Mouse (Mus musculus): ENCODE data around the gene Igf2bp1. TPM values are rescaled to one million over a fixed set of nuclear protein-coding genes. Genes with fewer than 3 reads are reported as not detected.

The Igf2bp1 gene
- total RNA-seq, 1 experiment, result 354 TPM

GRCm38 (mm10) chr11:96017941-96018351, 12.2 kb upstream of the Igf2bp1 start:
- H3K27ac ChIP-seq (ENCODE audit: insufficient read depth, low read depth, low read length, poor library complexity, severe bottlenecking), result peak overlapping the region; percentile 97
- H3K4me3 ChIP-seq (ENCODE audit: insufficient read depth in 1 of 2, low read depth in 1 of 2, low read length in 2 of 2, poor library complexity in 1 of 2, severe bottlenecking in 1 of 2), result peak overlapping the region; percentile 5 to 20; a peak in 1 of 4 replicates
- in situ Hi-C loops (cut with MboI; ENCODE audit: low sequenced_read_pairs in 2 of 2, unreplicated experiment in 2 of 2), result no loop called here
- TF ChIP-seq CHD2 (IDR thresholded peaks at IDR 0.05; ENCODE audit: low read depth, low read length) (no peak), HCFC1 (IDR thresholded peaks at IDR 0.05; ENCODE audit: borderline replicate concordance, insufficient read depth, low read length) (0 out of 2 replicates have a peak, but pooled peaks have one; percentile 26), MAFK (IDR thresholded peaks at IDR 0.05; ENCODE audit: insufficient read depth, low read depth, low read length) (0 out of 2 replicates have a peak, but pooled peaks have one; percentile 13)
- DNase-seq (ENCODE audit: low read depth, low spot score), result peak; percentile 77
- H3K9ac ChIP-seq (ENCODE audit: insufficient read depth, low read depth, low read length, poor library complexity, severe bottlenecking), result 0 out of 2 replicates have a peak overlapping the region, but pooled peaks have one; percentile 26
- peaks cover 4 to 31% of the 10 kb centered on the region in 2 experiments for H3K4me1 ChIP-seq (ENCODE audit: control insufficient read depth in 2 of 2, insufficient read depth in 2 of 2, low read length in 2 of 2, poor library complexity in 1 of 2)
- H3K9me3 ChIP-seq (ENCODE audit: control insufficient read depth, insufficient read depth, low read depth, low read length), result no peaks in the 10 kb centered on the region
- H3K36me3 ChIP-seq (ENCODE audit: control insufficient read depth, insufficient read depth, low read length, poor library complexity, severe bottlenecking), result no peaks in the 10 kb centered on the region

DNA sequence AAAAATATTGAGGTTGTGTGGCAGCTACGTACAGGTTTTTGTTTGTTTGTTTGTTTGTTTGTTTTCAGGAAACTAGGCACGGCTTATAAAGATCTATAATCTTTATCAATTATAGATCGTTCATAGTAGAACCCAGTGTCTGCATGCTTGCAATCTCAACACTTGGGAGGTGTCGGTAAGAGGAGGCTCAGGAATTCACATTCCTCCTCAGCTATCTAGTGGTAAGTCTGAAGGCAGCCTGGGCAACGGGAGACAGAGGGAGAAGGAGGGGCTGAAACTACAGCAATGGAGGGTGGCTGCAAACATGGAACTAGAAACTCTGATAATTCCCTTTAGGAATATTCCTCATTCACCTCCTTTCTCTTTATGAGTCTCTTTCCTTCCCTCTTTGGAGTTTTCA, 9.7 kb upstream of the Igf2bp1 start:
- TF ChIP-seq CHD2 (IDR thresholded peaks at IDR 0.05; ENCODE audit: low read depth, low read length) (no peak), HCFC1 (IDR thresholded peaks at IDR 0.05; ENCODE audit: borderline replicate concordance, insufficient read depth, low read length) (no peak), ZC3H11A (IDR thresholded peaks at IDR 0.05; ENCODE audit: borderline replicate concordance, low read depth, low read length) (no peak), MAFK (IDR thresholded peaks at IDR 0.05; ENCODE audit: insufficient read depth, low read depth, low read length) (no peak), ZNF384 (IDR thresholded peaks at IDR 0.05; ENCODE audit: low read depth, low read length) (no peak)
- Histone ChIP-seq H3K27ac (ENCODE audit: insufficient read depth, low read depth, low read length, poor library complexity, severe bottlenecking) (no peak overlapping the region), H3K9me3 (ENCODE audit: control insufficient read depth, insufficient read depth, low read depth, low read length) (no peaks in the 10 kb centered on the region), H3K4me3 (ENCODE audit: insufficient read depth in 1 of 2, low read depth in 1 of 2, low read length in 2 of 2, poor library complexity in 1 of 2, severe bottlenecking in 1 of 2) (no peak overlapping the region), H3K4me1 (ENCODE audit: control insufficient read depth in 2 of 2, insufficient read depth in 2 of 2, low read length in 2 of 2, poor library complexity in 1 of 2) (peaks cover 8 to 24% of the 10 kb centered on the region in 2 experiments), H3K9ac (ENCODE audit: insufficient read depth, low read depth, low read length, poor library complexity, severe bottlenecking) (no peak overlapping the region), H3K36me3 (ENCODE audit: control insufficient read depth, insufficient read depth, low read length, poor library complexity, severe bottlenecking) (no peaks in the 10 kb centered on the region)
- in situ Hi-C loops (cut with MboI; ENCODE audit: low sequenced_read_pairs in 2 of 2, unreplicated experiment in 2 of 2), result no loop called here
- DNase-seq (ENCODE audit: low read depth, low spot score), result no peak

DNA sequence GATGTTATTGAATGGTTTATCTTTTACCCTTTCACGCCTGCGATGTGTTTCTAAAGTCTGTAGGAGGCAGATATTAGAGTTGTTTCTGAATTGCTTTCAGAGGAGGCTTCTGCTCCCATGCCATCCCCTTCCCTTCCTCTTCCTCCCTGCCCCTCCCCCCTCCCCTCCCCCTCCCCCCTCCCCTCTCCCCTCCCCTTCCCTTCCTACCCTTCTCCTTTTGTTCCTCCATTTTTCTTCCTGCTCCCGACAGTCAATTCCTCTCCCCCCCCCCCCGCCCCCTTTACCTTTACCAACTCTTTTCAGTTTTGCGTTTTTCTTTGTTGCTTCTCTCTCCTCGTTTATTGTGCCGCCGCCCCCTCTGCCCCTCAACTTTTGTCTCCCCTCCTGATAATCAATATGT, 6.2 kb upstream of the Igf2bp1 start:
- peaks cover 12 to 13% of the 10 kb centered on the region in 2 experiments for H3K4me1 ChIP-seq (ENCODE audit: control insufficient read depth in 2 of 2, insufficient read depth in 2 of 2, low read length in 2 of 2, poor library complexity in 1 of 2)
- no peaks in the 10 kb centered on the region for H3K36me3 ChIP-seq (ENCODE audit: control insufficient read depth, insufficient read depth, low read length, poor library complexity, severe bottlenecking)
- DNase-seq (ENCODE audit: low read depth, low spot score), result no peak
- no peak overlapping the region for H3K4me3 ChIP-seq (ENCODE audit: insufficient read depth in 1 of 2, low read depth in 1 of 2, low read length in 2 of 2, poor library complexity in 1 of 2, severe bottlenecking in 1 of 2)
- no peak for TF ChIP-seq ZNF384 (IDR thresholded peaks at IDR 0.05; ENCODE audit: low read depth, low read length)
- no peak for TF ChIP-seq HCFC1 (IDR thresholded peaks at IDR 0.05; ENCODE audit: borderline replicate concordance, insufficient read depth, low read length)
- no peak for TF ChIP-seq MAFK (IDR thresholded peaks at IDR 0.05; ENCODE audit: insufficient read depth, low read depth, low read length)
- TF ChIP-seq CHD2 (IDR thresholded peaks at IDR 0.05; ENCODE audit: low read depth, low read length), result no peak
- TF ChIP-seq ZC3H11A (IDR thresholded peaks at IDR 0.05; ENCODE audit: borderline replicate concordance, low read depth, low read length), result no peak
- no peak overlapping the region for H3K27ac ChIP-seq (ENCODE audit: insufficient read depth, low read depth, low read length, poor library complexity, severe bottlenecking)
- no peaks in the 10 kb centered on the region for H3K9me3 ChIP-seq (ENCODE audit: control insufficient read depth, insufficient read depth, low read depth, low read length)
- in situ Hi-C loops (cut with MboI; ENCODE audit: low sequenced_read_pairs in 2 of 2, unreplicated experiment in 2 of 2), result no loop called here
- H3K9ac ChIP-seq (ENCODE audit: insufficient read depth, low read depth, low read length, poor library complexity, severe bottlenecking), result no peak overlapping the region

DNA sequence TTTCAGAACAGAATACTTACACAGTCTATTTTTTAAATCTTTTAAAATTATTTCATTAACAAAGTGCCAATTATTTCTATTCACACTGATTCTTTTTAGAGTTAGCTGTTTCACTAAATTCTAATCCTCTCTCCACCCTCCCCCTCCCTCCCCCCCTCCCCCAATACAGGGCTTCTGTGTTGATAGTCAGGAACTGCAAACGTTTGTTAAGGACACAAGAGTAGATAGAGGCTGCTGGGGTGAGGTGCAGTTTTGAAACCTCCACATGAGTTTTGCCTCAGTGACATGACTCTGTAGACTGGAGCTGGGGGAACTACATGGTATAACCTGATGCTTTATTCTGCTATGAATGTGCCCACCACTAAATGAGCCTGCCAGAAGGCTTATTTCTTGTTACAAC, 3.1 kb upstream of the Igf2bp1 start:
- peak overlapping the region; percentile 29; the same call in 1 of the 2 replicates for H3K27ac ChIP-seq (ENCODE audit: insufficient read depth, low read depth, low read length, poor library complexity, severe bottlenecking)
- no peaks in the 10 kb centered on the region for H3K9me3 ChIP-seq (ENCODE audit: control insufficient read depth, insufficient read depth, low read depth, low read length)
- H3K4me1 ChIP-seq (ENCODE audit: control insufficient read depth in 2 of 2, insufficient read depth in 2 of 2, low read length in 2 of 2, poor library complexity in 1 of 2), result peaks cover 0 to 10% of the 10 kb centered on the region in 2 experiments; a peak in 2 of 4 replicates
- no peaks in the 10 kb centered on the region; the same call in 1 of the 2 replicates for H3K36me3 ChIP-seq (ENCODE audit: control insufficient read depth, insufficient read depth, low read length, poor library complexity, severe bottlenecking)
- no peak overlapping the region for H3K9ac ChIP-seq (ENCODE audit: insufficient read depth, low read depth, low read length, poor library complexity, severe bottlenecking)
- TF ChIP-seq MAFK (IDR thresholded peaks at IDR 0.05; ENCODE audit: insufficient read depth, low read depth, low read length) (no peak), ZC3H11A (IDR thresholded peaks at IDR 0.05; ENCODE audit: borderline replicate concordance, low read depth, low read length) (no peak), CHD2 (IDR thresholded peaks at IDR 0.05; ENCODE audit: low read depth, low read length) (no peak), HCFC1 (IDR thresholded peaks at IDR 0.05; ENCODE audit: borderline replicate concordance, insufficient read depth, low read length) (no peak), ZNF384 (IDR thresholded peaks at IDR 0.05; ENCODE audit: low read depth, low read length) (no peak)
- in situ Hi-C loops (cut with MboI; ENCODE audit: low sequenced_read_pairs in 2 of 2, unreplicated experiment in 2 of 2), result no loop called here
- no peak for DNase-seq (ENCODE audit: low read depth, low spot score)
- H3K4me3 ChIP-seq (ENCODE audit: insufficient read depth in 1 of 2, low read depth in 1 of 2, low read length in 2 of 2, poor library complexity in 1 of 2, severe bottlenecking in 1 of 2), result peak overlapping the region in 1 of 2 experiments; percentile 82; a peak in 1 of 4 replicates

All from ES-E14 (cell line).